ENCODE assay signal across 7 mouse cellular contexts in genomic region chr2:91963443-91963932, GRCm38 (mm10). TPM values are rescaled to one million over a fixed set of nuclear protein-coding genes. Genes with fewer than 3 reads are reported as not detected.
A peak's percentile ranks its signal among the peaks of the same experiment; 100 is the strongest.
DNase-seq lines count a peak whose midpoint lies in the region; ATAC-seq lines count a peak whose summit lies in the region.

No protein-coding gene starts in this region.

- H3K36me3 ChIP-seq in embryonic facial prominence, embryonic 10.5 days (replicated peaks) = peaks cover 16% of the 10 kb centered on the region
- H3K36me3 ChIP-seq in midbrain, embryonic 11.5 days (ENCODE audit: control insufficient read depth, insufficient read depth, low read length) = no peaks in the 10 kb centered on the region

- no peaks in the 10 kb centered on the region for H3K9me3 ChIP-seq in embryonic facial prominence, embryonic 10.5 days
- H3K9me3 ChIP-seq in midbrain, embryonic 11.5 days (ENCODE audit: control insufficient read depth, low read length) = no peaks in the 10 kb centered on the region

- peaks cover 26% of the 10 kb centered on the region for H3K27me3 ChIP-seq in embryonic facial prominence, embryonic 10.5 days (replicated peaks; ENCODE audit: low read depth, poor library complexity, severe bottlenecking)
- H3K27me3 ChIP-seq in midbrain, embryonic 11.5 days (ENCODE audit: control insufficient read depth, insufficient read depth, low read length) = peaks cover 6% of the 10 kb centered on the region

- intact Hi-C loops in left cerebral cortex, postnatal 4 days (cut with DNase I) = no loop called here

- peak; percentile 57 for ATAC-seq in granulocyte monocyte progenitor cell, adult 5-6 weeks (replicated peaks; ENCODE audit: poor library complexity, severe bottlenecking)
- ATAC-seq in midbrain, embryonic 11.5 days (ENCODE audit: low FRiP score) = peak; percentile 95

- peak; percentile 99 for DNase-seq in adrenal gland, postnatal 14 days
- peak; percentile 98 for DNase-seq in embryonic facial prominence, embryonic 10.5 days (ENCODE audit: low spot score)
- peak; percentile 94 for DNase-seq in kidney, adult 11 months
- peak; percentile 97 for DNase-seq in left cerebral cortex, postnatal 4 days
- peak; percentile 99 for DNase-seq in midbrain, embryonic 11.5 days (ENCODE audit: low spot score, missing footprints)
- peak; percentile 96 for DNase-seq in right cerebral cortex, postnatal 4 days

- peak overlapping the region; percentile 92 for H3K27ac ChIP-seq in embryonic facial prominence, embryonic 10.5 days (replicated peaks)
- peak overlapping the region; percentile 30; the same call in 1 of the 2 replicates for H3K27ac ChIP-seq in midbrain, embryonic 11.5 days (ENCODE audit: low read depth, low read length)

- H3K9ac ChIP-seq in midbrain, embryonic 11.5 days (ENCODE audit: low read length) = peak overlapping the region; percentile 86

- peaks cover 68% of the 10 kb centered on the region for H3K4me1 ChIP-seq in embryonic facial prominence, embryonic 10.5 days
- peaks cover 9% of the 10 kb centered on the region for H3K4me1 ChIP-seq in midbrain, embryonic 11.5 days (ENCODE audit: control insufficient read depth, insufficient read depth, low read length)

- peak overlapping the region; percentile 90 for H3K4me2 ChIP-seq in midbrain, embryonic 11.5 days

- H3K4me3 ChIP-seq in embryonic facial prominence, embryonic 10.5 days = peak overlapping the region; percentile 95
- peak overlapping the region; percentile 80 for H3K4me3 ChIP-seq in midbrain, embryonic 11.5 days (ENCODE audit: low read depth, low read length)

- WGBS in embryonic facial prominence, embryonic 10.5 days = under 1% methylated on average over 57 of the region's 57 CpGs
- under 1% methylated on average over 37 of the region's 57 CpGs for WGBS in midbrain, embryonic 11.5 days

RNA-seq across cellular contexts. Expression of gene Dgkz, which starts 12.2 kb away (rescaled TPM):
- 56.4 and 79.0 TPM in 2 replicates for total RNA-seq in adrenal gland, postnatal 14 days (2021)
- 42.1 and 45.0 TPM in 2 replicates for polyA plus RNA-seq in embryonic facial prominence, embryonic 10.5 days (2016; fragmentation: Nextera tagmentation; extraction: Ambion mirVana)
- 115 and 135 TPM in 2 replicates for total RNA-seq in granulocyte monocyte progenitor cell, adult 5-6 weeks (2014; fragmentation: Nextera tagmentation)
- total RNA-seq in granulocyte monocyte progenitor cell, adult 5-6 weeks (2017) = 75.7 and 89.4 TPM in 2 replicates
- total RNA-seq in left cerebral cortex, postnatal 4 days (2021) = 100 to 1,000 TPM; 134 to 158 TPM
- 19.2 and 23.7 TPM in 2 replicates for polyA plus RNA-seq in midbrain, embryonic 11.5 days (2014; fragmentation: Nextera tagmentation; extraction: Ambion mirVana)

RNA-seq across cellular contexts. Expression of gene Gm9821, which starts 18.0 kb away (rescaled TPM):
- total RNA-seq in adrenal gland, postnatal 14 days (2021) = not detected in 2 replicates
- polyA plus RNA-seq in embryonic facial prominence, embryonic 10.5 days (2016; fragmentation: Nextera tagmentation; extraction: Ambion mirVana) = 0.23 and 0.41 TPM in 2 replicates
- total RNA-seq in granulocyte monocyte progenitor cell, adult 5-6 weeks (2014; fragmentation: Nextera tagmentation) = not detected in 2 replicates
- total RNA-seq in granulocyte monocyte progenitor cell, adult 5-6 weeks (2017) = 0.21 TPM in 1 of 2 replicates, not detected in the other
- total RNA-seq in left cerebral cortex, postnatal 4 days (2021) = not detected
- polyA plus RNA-seq in midbrain, embryonic 11.5 days (2014; fragmentation: Nextera tagmentation; extraction: Ambion mirVana) = 0.25 TPM in 1 of 2 replicates, not detected in the other

RNA-seq across cellular contexts. Expression of gene Mdk, which starts 31.4 kb away (rescaled TPM):
- total RNA-seq in adrenal gland, postnatal 14 days (2021) = 14.6 and 17.5 TPM in 2 replicates
- polyA plus RNA-seq in embryonic facial prominence, embryonic 10.5 days (2016; fragmentation: Nextera tagmentation; extraction: Ambion mirVana) = 2,212 and 2,218 TPM in 2 replicates
- 1.3 and 4.1 TPM in 2 replicates for total RNA-seq in granulocyte monocyte progenitor cell, adult 5-6 weeks (2014; fragmentation: Nextera tagmentation)
- not detected in 2 replicates for total RNA-seq in granulocyte monocyte progenitor cell, adult 5-6 weeks (2017)
- 10 to 100 TPM; 40.6 to 45.4 TPM for total RNA-seq in left cerebral cortex, postnatal 4 days (2021)
- 926 and 968 TPM in 2 replicates for polyA plus RNA-seq in midbrain, embryonic 11.5 days (2014; fragmentation: Nextera tagmentation; extraction: Ambion mirVana)

RNA-seq across cellular contexts. Expression of gene Chrm4, which starts 36.4 kb away (rescaled TPM):
- total RNA-seq in adrenal gland, postnatal 14 days (2021) = 1.2 and 1.5 TPM in 2 replicates
- 0.74 and 1.4 TPM in 2 replicates for polyA plus RNA-seq in embryonic facial prominence, embryonic 10.5 days (2016; fragmentation: Nextera tagmentation; extraction: Ambion mirVana)
- not detected in 2 replicates for total RNA-seq in granulocyte monocyte progenitor cell, adult 5-6 weeks (2014; fragmentation: Nextera tagmentation)
- total RNA-seq in granulocyte monocyte progenitor cell, adult 5-6 weeks (2017) = 0.26 TPM in 1 of 2 replicates, not detected in the other
- 10 to 100 TPM; 10.8 to 12.2 TPM for total RNA-seq in left cerebral cortex, postnatal 4 days (2021)
- polyA plus RNA-seq in midbrain, embryonic 11.5 days (2014; fragmentation: Nextera tagmentation; extraction: Ambion mirVana) = 0.26 and 0.37 TPM in 2 replicates

Comparison
In these comparisons a context has a peak if more than half of its experiments do, and no peak if none do; other contexts are left out.
1. Peak in every context shown above with its lines: DNase-seq, ATAC-seq, H3K4me3 ChIP-seq and H3K27ac ChIP-seq.